Comparison of ENCODE assay signal across 8 mouse cellular contexts in the genomic region with DNA sequence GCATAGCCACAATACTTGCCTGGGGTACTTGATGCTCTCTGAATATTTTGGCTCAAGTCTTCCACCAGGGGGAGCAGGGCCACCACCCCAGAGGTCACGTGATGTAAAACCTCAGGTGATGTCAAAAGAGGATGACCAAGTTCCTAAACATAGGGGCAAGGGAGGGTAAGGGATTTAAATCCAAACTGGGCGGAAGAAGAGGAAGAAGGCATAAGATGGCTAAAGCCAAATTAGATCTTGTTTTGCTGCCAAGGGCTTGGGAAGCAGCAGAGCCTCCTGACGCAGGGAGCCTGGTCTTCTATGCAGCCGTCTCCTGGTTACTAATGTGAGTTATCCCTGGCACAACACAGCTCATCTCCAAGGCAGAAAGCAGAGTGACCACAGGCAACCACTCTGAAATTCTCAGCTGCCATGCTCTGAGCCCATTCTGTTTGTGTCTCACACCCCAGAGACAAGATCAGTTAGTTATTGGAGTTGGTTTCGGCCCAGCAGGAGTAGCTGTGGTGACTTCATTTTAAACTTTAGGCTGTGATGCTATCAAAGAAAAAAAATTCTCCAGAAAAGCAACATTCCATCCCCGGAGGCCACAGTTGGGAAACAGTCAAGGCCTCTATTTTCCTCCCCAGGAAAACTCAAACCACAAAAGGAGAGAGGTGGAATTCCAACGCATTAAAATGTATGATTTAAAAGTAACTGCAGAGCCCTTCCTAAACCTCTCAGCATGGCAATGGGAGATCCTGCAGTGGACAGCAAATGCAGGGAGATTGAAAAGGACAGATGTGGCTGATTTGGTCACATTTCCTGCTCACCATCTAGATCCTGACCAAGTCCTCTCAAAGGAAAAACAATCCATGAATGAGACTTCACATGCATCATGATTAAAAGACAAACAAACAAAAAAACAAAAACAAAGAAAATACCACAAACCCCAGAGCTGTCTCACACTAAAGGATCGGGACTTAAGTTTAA.
DNase-seq lines count a peak whose midpoint lies in the region; ATAC-seq and TF ChIP-seq lines count a peak whose summit lies in the region.

No protein-coding gene starts in this region.

- H3K4me2 ChIP-seq in intestine, embryonic 15.5 days (replicated peaks): no peak overlapping the region

- H3K4me3 ChIP-seq in layer of hippocampus, adult 2 months: no peak overlapping the region
- H3K4me3 ChIP-seq in MEL (ENCODE audit: control insufficient read depth in 1 of 2, insufficient read depth in 1 of 2, low read depth in 2 of 2, low read length in 2 of 2): no peak overlapping the region
- H3K4me3 ChIP-seq in intestine, embryonic 15.5 days (replicated peaks): no peak overlapping the region

- H3K9ac ChIP-seq in MEL (ENCODE audit: control insufficient read depth, low read depth, low read length, poor library complexity, severe bottlenecking): no peak overlapping the region
- no peak overlapping the region for H3K9ac ChIP-seq in intestine, embryonic 15.5 days

- no peaks in the 10 kb centered on the region for H3K79me2 ChIP-seq in MEL (ENCODE audit: control insufficient read depth, insufficient read depth, low read length, poor library complexity)

- TF ChIP-seq RAD21 in MEL (IDR thresholded peaks at IDR 0.05; ENCODE audit: low read depth, low read length): no peak; the same call in 1 of the 2 replicates

- no peaks in the 10 kb centered on the region for H3K9me3 ChIP-seq in MEL (replicated peaks; ENCODE audit: insufficient read depth, low read length)
- H3K9me3 ChIP-seq in intestine, embryonic 15.5 days: no peaks in the 10 kb centered on the region

- no peaks in the 10 kb centered on the region for H3K4me1 ChIP-seq in MEL (ENCODE audit: control insufficient read depth in 1 of 2, insufficient read depth in 2 of 2, low read length in 2 of 2)
- H3K4me1 ChIP-seq in intestine, embryonic 15.5 days (replicated peaks): no peaks in the 10 kb centered on the region

- no peak for TF ChIP-seq EP300 in MEL (IDR thresholded peaks at IDR 0.05; ENCODE audit: low read depth in 1 of 2, low read length in 2 of 2)

- H3K27ac ChIP-seq in layer of hippocampus, adult 2 months: peak overlapping the region; percentile 72; the same call in 1 of the 2 replicates
- H3K27ac ChIP-seq in MEL (ENCODE audit: control insufficient read depth, low read depth, low read length): no peak overlapping the region
- H3K27ac ChIP-seq in intestine, embryonic 15.5 days: no peak overlapping the region

- TF ChIP-seq CTCF in layer of hippocampus, adult 2 months (conservative IDR thresholded peaks at IDR 0.05): peak; percentile 67
- 0 out of 6 replicates have a peak, but pooled peaks of 1 of the 3 experiments have one; percentile 4 for TF ChIP-seq CTCF in MEL (IDR thresholded peaks at IDR 0.05 in 2 of 3, conservative IDR thresholded peaks at IDR 0.05 in 1 of 3; ENCODE audit: control insufficient read depth in 1 of 3, insufficient read depth in 1 of 3, low read depth in 2 of 3, low read length in 3 of 3, poor library complexity in 1 of 3, severe bottlenecking in 1 of 3)

- DNase-seq in layer of hippocampus, adult 2 months (ENCODE audit: low spot score in 2 of 2): no peak
- DNase-seq in layer of hippocampus, postnatal 10 days (ENCODE audit: low spot score in 2 of 2): no peak
- peak; percentile 3 for DNase-seq in MEL (ENCODE audit: low read depth, low spot score)
- peak; percentile 32 for DNase-seq in cerebellum, adult 11-12 months
- DNase-seq in kidney, postnatal 4 days: peak; percentile 53 to 61

- ATAC-seq in erythroid progenitor cell, adult 5-6 weeks (replicated peaks; ENCODE audit: low FRiP score, poor library complexity, severe bottlenecking): no peak
- no peak for ATAC-seq in frontal cortex, adult (ENCODE audit: low TSS enrichment)
- ATAC-seq in intestine, embryonic 15.5 days: no peak

- no peaks in the 10 kb centered on the region for H3K36me3 ChIP-seq in MEL (ENCODE audit: control insufficient read depth in 1 of 2, insufficient read depth in 2 of 2, low read length in 2 of 2)
- no peaks in the 10 kb centered on the region for H3K36me3 ChIP-seq in intestine, embryonic 15.5 days

- H3K27me3 ChIP-seq in MEL (ENCODE audit: control insufficient read depth in 1 of 2, insufficient read depth in 2 of 2, low read length in 2 of 2): no peaks in the 10 kb centered on the region
- H3K27me3 ChIP-seq in intestine, embryonic 15.5 days (replicated peaks): no peaks in the 10 kb centered on the region

- no peak for TF ChIP-seq POLR2A in MEL (IDR thresholded peaks at IDR 0.05; ENCODE audit: control insufficient read depth in 1 of 2, insufficient read depth in 1 of 2, low read depth in 1 of 2, low read length in 2 of 2, poor library complexity in 1 of 2)

- 79% methylated on average over 8 of the region's 8 CpGs for WGBS in intestine, embryonic 15.5 days

TF ChIP-seq in MEL, 35 proteins besides CTCF, POLR2A, EP300 and RAD21:
- TF ChIP-seq BHLHE40 (IDR thresholded peaks at IDR 0.05; ENCODE audit: borderline replicate concordance, low read depth, low read length) (no peak), SIN3A (IDR thresholded peaks at IDR 0.05; ENCODE audit: low read length) (no peak), POLR2AphosphoS2 (IDR thresholded peaks at IDR 0.05; ENCODE audit: low read length) (no peak), USF1 (IDR thresholded peaks at IDR 0.05; ENCODE audit: low read depth, low read length) (peak; percentile 59; the same call in 1 of the 2 replicates), TAL1 (IDR thresholded peaks at IDR 0.05; ENCODE audit: low read length) (no peak), GABPA (IDR thresholded peaks at IDR 0.05; ENCODE audit: low read depth, low read length) (no peak), SMC3 (IDR thresholded peaks at IDR 0.05; ENCODE audit: low read depth, low read length) (0 out of 2 replicates have a peak, but pooled peaks have one; percentile 5)
TF ChIP-seq in MEL: peak in this region for 2.

Comparison
In these comparisons a context has a peak if more than half of its experiments do, and no peak if none do; other contexts are left out.
1. DNase-seq: peak in MEL (single experiment), cerebellum, adult 11-12 months (single experiment) and kidney, postnatal 4 days (2 of 2); none in layer of hippocampus, adult 2 months (0 of 2) and layer of hippocampus, postnatal 10 days (0 of 2).